Mouse (Mus musculus) granulocyte monocyte progenitor cell, adult 5-6 weeks (primary cell): ENCODE results near the gene Crabp2. TPM values are rescaled to one million over a fixed set of nuclear protein-coding genes. Genes with fewer than 3 reads are reported as not detected.
A peak's percentile ranks its signal among the peaks of the same experiment; 100 is the strongest.
"Not testable (repeated sequence)": the region's sequence is repeated elsewhere in the genome, so short reads cannot be mapped to it uniquely, and the experiment has no call there.

Source experiments
- ATAC-seq: replicated peaks from 2 replicates; pipeline ENCODE4 v1.8.0; 2016; ENCODE audit warnings: mild to moderate bottlenecking, moderate TSS enrichment, inconsistent platforms; ENCODE audit not compliant: poor library complexity, severe bottlenecking
- total RNA-seq, 2 experiments: library from RNA; stranded (forward) in 1 of 2; stranded (reverse) in 1 of 2; fragments of 200-712, 200-1000 nt in 1 of 2; fragments of >200 nt in 1 of 2; fragmentation: Nextera tagmentation in 1 of 2; gene quantifications; 2 replicates each; pipeline ENCODE4 v1.2.3; 2014 to 2017

Crabp2 gene
- total RNA-seq (2014; fragmentation: Nextera tagmentation) (not detected in 2 replicates), total RNA-seq (2017) (not detected in 2 replicates)

- peak; percentile 20; the same call in 1 of the 2 replicates for ATAC-seq
These were observed at the start of gene Crabp2 for GRCm38 (mm10) chr3:87948378-87949265. TSS of gene Crabp2 (plus strand) at chr3:87948666.

- ATAC-seq, result no peak
These were observed 49.2 kb upstream of the Crabp2 start for GRCm38 (mm10) chr3:87899266-87899665.

- ATAC-seq, result no peak
These were observed 48.7 kb upstream of the Crabp2 start for GRCm38 (mm10) chr3:87899776-87900175.

- ATAC-seq, result peak; percentile 76
These were observed 47.3 kb upstream of the Crabp2 start for GRCm38 (mm10) chr3:87901036-87901624.

- ATAC-seq, result not testable (repeated sequence)
These were observed 46.5 kb upstream of the Crabp2 start for GRCm38 (mm10) chr3:87901959-87902358.

GRCm38 (mm10) chr3:87903821-87904220 lies 44.6 kb upstream of the Crabp2 start:
- no peak for ATAC-seq

- ATAC-seq, result peak; percentile 78
These were observed 42.5 kb upstream of the Crabp2 start, which contains the start of gene Hdgf for GRCm38 (mm10) chr3:87905880-87906485. TSS of gene Hdgf (plus strand) at chr3:87906321.

GRCm38 (mm10) chr3:87906601-87906980 lies 41.9 kb upstream of the Crabp2 start:
- ATAC-seq, result 0 out of 2 replicates have a peak, but pooled peaks have one; percentile 4

GRCm38 (mm10) chr3:87906981-87907857 lies 41.2 kb upstream of the Crabp2 start:
- no peak for ATAC-seq

GRCm38 (mm10) chr3:87907906-87908305 lies 40.6 kb upstream of the Crabp2 start:
- no peak for ATAC-seq

GRCm38 (mm10) chr3:87909381-87909780 lies 39.1 kb upstream of the Crabp2 start:
- ATAC-seq, result no peak

- ATAC-seq, result no peak
These were observed 38.6 kb upstream of the Crabp2 start for GRCm38 (mm10) chr3:87909874-87910273.

- no peak for ATAC-seq
These were observed 37.8 kb upstream of the Crabp2 start for GRCm38 (mm10) chr3:87910573-87911141.

- ATAC-seq, result no peak
These were observed 35.0 kb upstream of the Crabp2 start for GRCm38 (mm10) chr3:87913491-87913890.

GRCm38 (mm10) chr3:87913891-87914290 lies 34.6 kb upstream of the Crabp2 start:
- ATAC-seq, result no peak

GRCm38 (mm10) chr3:87916990-87917389 lies 31.5 kb upstream of the Crabp2 start:
- ATAC-seq, result no peak

- no peak for ATAC-seq
These were observed 29.9 kb upstream of the Crabp2 start for GRCm38 (mm10) chr3:87918551-87918950.

GRCm38 (mm10) chr3:87919336-87920108 lies 28.9 kb upstream of the Crabp2 start, which contains the start of gene Mrpl24:
TSS of gene Mrpl24 (plus strand) at chr3:87919506.
- peak; percentile 92 for ATAC-seq
